Mouse (Mus musculus) kidney, adult 2 months (tissue): ENCODE measurements at regions not wholly inside any gene's neighbourhood (a gene's known extent, or its start where the extent isn't known, plus 50 kb on each side); places are given as distances from the start of the nearest gene placed in this dataset.

Experiments
- CTCF ChIP-seq: fragments of 200-500 bp; conservative IDR thresholded peaks from 2 replicates; pipeline ENCODE4 v1.5.1; 2011; ENCODE audit warnings: low read depth, mild to moderate bottlenecking, control low read depth, low read length, moderate library complexity, mixed read lengths; ENCODE audit not compliant: insufficient read depth, insufficient read length
- POLR2A ChIP-seq: fragments of 200-500 bp; IDR thresholded peaks from one replicate; pipeline ENCODE4 v1.6.1; 2011; ENCODE audit warnings: low read depth, low read length, control low read depth

DNA sequence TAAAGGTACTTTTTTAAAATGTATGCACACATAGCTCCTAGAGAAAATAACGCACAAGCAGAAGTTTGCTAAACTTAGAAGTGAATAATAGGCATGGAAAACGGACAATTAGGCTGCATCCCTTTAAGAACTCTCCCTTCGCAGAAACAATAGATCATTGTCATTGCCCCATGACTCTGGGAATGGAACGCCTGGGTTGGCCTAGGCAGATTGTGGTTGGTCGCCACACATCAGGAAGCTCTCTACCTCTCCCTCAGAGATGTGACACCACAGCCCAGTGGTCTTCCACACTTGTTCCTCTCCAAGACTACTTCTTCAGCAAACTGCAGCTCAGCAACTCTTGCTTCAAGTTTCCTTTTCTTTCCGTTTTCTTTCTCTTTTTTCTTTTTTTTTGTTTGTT, 247.8 kb downstream of the Gxylt1 start:
- TF ChIP-seq POLR2A (no peak), CTCF (no peak)
